Mouse (Mus musculus): ENCODE results near the gene AC124108.1.
A peak's percentile ranks its signal among the peaks of the same experiment; 100 is the strongest.
"Not testable (repeated sequence)": the region's sequence is repeated elsewhere in the genome, so short reads cannot be mapped to it uniquely, and the experiment has no call there.

AC124108.1 gene

GRCm38 (mm10) chr1:132191093-132191785 lies at the start of gene AC124108.1, which contains the start of gene Lemd1:
AC124108.1 (plus strand) TSS chr1:132191457.
Lemd1 (plus strand) TSS chr1:132191431.
- peak; percentile 42 to 47 for DNase-seq (ENCODE audit: low spot score in 2 of 2)

- DNase-seq (ENCODE audit: low spot score in 2 of 2), result no peak
Measured at GRCm38 (mm10) chr1:132141753-132142152, 49.5 kb upstream of the AC124108.1 start.

GRCm38 (mm10) chr1:132143079-132143478 lies 48.2 kb upstream of the AC124108.1 start:
- no peak for DNase-seq (ENCODE audit: low spot score in 2 of 2)

- peak; percentile 61 to 72 for DNase-seq (ENCODE audit: low spot score in 2 of 2)
Measured at GRCm38 (mm10) chr1:132143730-132144129, 47.5 kb upstream of the AC124108.1 start.

GRCm38 (mm10) chr1:132144223-132144622 lies 47.0 kb upstream of the AC124108.1 start:
- peak; percentile 81 to 91 for DNase-seq (ENCODE audit: low spot score in 2 of 2)

- DNase-seq (ENCODE audit: low spot score in 2 of 2), result no peak
Measured at GRCm38 (mm10) chr1:132144837-132145236, 46.4 kb upstream of the AC124108.1 start.

- DNase-seq (ENCODE audit: low spot score in 2 of 2), result no peak
Measured at GRCm38 (mm10) chr1:132145973-132146685, 45.1 kb upstream of the AC124108.1 start.

- DNase-seq (ENCODE audit: low spot score in 2 of 2), result no peak
Measured at GRCm38 (mm10) chr1:132149410-132149809, 41.8 kb upstream of the AC124108.1 start.

- DNase-seq (ENCODE audit: low spot score in 2 of 2), result no peak
Measured at GRCm38 (mm10) chr1:132150171-132150570, 41.1 kb upstream of the AC124108.1 start.

GRCm38 (mm10) chr1:132150817-132151601 lies 40.2 kb upstream of the AC124108.1 start:
- no peak for DNase-seq (ENCODE audit: low spot score in 2 of 2)

GRCm38 (mm10) chr1:132151908-132152307 lies 39.3 kb upstream of the AC124108.1 start:
- DNase-seq (ENCODE audit: low spot score in 2 of 2), result no peak

GRCm38 (mm10) chr1:132153086-132153690 lies 38.1 kb upstream of the AC124108.1 start:
- DNase-seq (ENCODE audit: low spot score in 2 of 2), result no peak

- no peak for DNase-seq (ENCODE audit: low spot score in 2 of 2)
Measured at GRCm38 (mm10) chr1:132153691-132154090, 37.6 kb upstream of the AC124108.1 start.

- DNase-seq (ENCODE audit: low spot score in 2 of 2), result peak; percentile 76 to 81
Measured at GRCm38 (mm10) chr1:132155737-132156136, 35.5 kb upstream of the AC124108.1 start.

GRCm38 (mm10) chr1:132157016-132157781 lies 34.1 kb upstream of the AC124108.1 start:
- DNase-seq (ENCODE audit: low spot score in 2 of 2), result peak; percentile 87 to 92

GRCm38 (mm10) chr1:132157808-132158207 lies 33.4 kb upstream of the AC124108.1 start:
- no peak for DNase-seq (ENCODE audit: low spot score in 2 of 2)

- no peak for DNase-seq (ENCODE audit: low spot score in 2 of 2)
Measured at GRCm38 (mm10) chr1:132158741-132159140, 32.5 kb upstream of the AC124108.1 start.

GRCm38 (mm10) chr1:132159681-132160080 lies 31.6 kb upstream of the AC124108.1 start:
- DNase-seq (ENCODE audit: low spot score in 2 of 2), result no peak

- DNase-seq (ENCODE audit: low spot score in 2 of 2), result no peak
Measured at GRCm38 (mm10) chr1:132161211-132161880, 29.9 kb upstream of the AC124108.1 start.

GRCm38 (mm10) chr1:132162618-132163017 lies 28.6 kb upstream of the AC124108.1 start:
- not testable (repeated sequence) for DNase-seq (ENCODE audit: low spot score in 2 of 2)

Measured in right cerebral cortex, postnatal 10 days (tissue).